Mouse (Mus musculus) embryonic fibroblast, embryonic 13.5 days (primary cell): Measurements from ENCODE around the gene Rab5c.

ENCODE experiments used
- CTCF ChIP-seq: IDR thresholded peaks from 2 replicates; pipeline ENCODE4 v1.5.1; 2011; ENCODE audit warnings: mild to moderate bottlenecking, control low read depth, low read length, moderate library complexity, borderline replicate concordance; ENCODE audit not compliant: insufficient read depth
- POLR2A ChIP-seq: IDR thresholded peaks from 2 replicates; pipeline ENCODE4 v1.6.1; 2011; ENCODE audit warnings: low read depth, mild to moderate bottlenecking, control low read depth, low read length, moderate library complexity

GRCm38 (mm10) chr11:100671956-100672355 lies 66.1 kb downstream of the Rab5c start:
- TF ChIP-seq POLR2A (no peak), CTCF (no peak)
